Mouse (Mus musculus): ENCODE data around the gene Hexim1.

The Hexim1 gene

GRCm38 (mm10) chr11:103147766-103148165 is 31.7 kb downstream of the Hexim1 start:
- peak; percentile 31 for DNase-seq (ENCODE audit: extremely low read depth, low read depth, low spot score)

DNA sequence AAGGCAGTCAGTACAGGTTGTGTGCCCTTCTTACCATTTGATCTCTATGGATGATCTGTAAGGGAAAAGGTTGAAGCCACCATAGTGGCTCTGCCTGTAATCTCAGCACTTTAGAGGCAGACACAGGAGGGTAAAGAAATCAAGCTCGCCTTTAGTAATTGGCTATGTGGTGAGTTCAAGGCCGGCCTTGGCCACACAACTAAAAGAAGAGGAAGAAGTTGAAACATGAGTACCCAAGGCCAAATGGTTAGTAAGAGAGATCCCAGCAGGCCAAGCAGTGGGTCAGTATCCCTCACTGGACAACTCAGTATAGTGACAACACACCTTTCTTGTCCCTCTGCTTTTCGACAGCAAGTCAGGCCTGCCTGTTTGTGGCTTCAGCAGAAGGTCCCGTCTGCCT is 33.7 kb downstream of the Hexim1 start:
- DNase-seq (ENCODE audit: extremely low read depth, low read depth, low spot score): no peak

GRCm38 (mm10) chr11:103158621-103159478 is 42.8 kb downstream of the Hexim1 start:
- peak; percentile 91 for DNase-seq (ENCODE audit: extremely low read depth, low read depth, low spot score)

GRCm38 (mm10) chr11:103160738-103161137 is 44.7 kb downstream of the Hexim1 start:
- DNase-seq (ENCODE audit: extremely low read depth, low read depth, low spot score): no peak

DNA sequence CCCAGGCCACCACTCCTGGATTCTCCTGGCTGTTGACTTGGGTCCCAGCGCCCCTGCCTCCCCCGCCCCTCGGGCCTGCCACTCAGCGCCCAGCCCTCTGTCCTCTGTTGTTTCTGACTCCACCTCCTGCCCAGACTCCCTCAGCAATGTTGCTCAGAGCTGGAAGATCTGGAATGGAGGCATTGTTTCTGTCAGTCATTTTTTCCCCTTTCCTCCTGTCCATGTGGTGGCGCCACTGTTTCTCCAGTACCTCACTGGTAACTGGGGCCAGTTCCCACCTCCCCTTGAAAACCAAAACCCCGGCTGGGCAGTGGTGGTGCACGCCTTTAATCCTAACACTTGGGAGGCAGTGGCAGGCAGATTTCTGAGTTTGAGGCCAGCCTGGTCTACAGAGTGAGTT is 45.4 kb downstream of the Hexim1 start:
- no peak for DNase-seq (ENCODE audit: extremely low read depth, low read depth, low spot score)

DNA sequence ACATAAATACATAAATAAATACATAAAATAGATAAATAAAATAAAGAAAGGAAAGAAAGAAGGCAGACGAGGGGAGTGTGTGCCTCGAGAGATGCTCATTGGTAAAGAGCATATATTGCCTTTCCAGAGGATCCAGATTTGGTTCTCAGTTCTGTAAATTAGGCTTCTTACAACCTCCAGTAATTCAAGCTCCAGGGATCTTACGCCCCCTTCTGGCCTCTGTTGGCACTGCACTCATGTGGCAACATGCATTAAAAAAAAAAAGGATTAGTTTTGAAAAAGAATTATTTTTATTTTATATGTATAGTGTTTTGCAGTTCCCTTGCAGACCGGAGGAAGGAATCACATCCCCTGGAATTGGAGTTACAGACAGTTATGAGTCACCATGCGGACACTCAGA is 46.1 kb downstream of the Hexim1 start:
- no peak for DNase-seq (ENCODE audit: extremely low read depth, low read depth, low spot score)

GRCm38 (mm10) chr11:103164391-103164790 is 48.4 kb downstream of the Hexim1 start:
- DNase-seq (ENCODE audit: extremely low read depth, low read depth, low spot score): no peak

- DNase-seq (ENCODE audit: extremely low read depth, low read depth, low spot score): no peak
Measured at GRCm38 (mm10) chr11:103168690-103169390, 52.8 kb downstream of the Hexim1 start.

Measured in fat pad, adult 2 months (tissue).